Mouse (Mus musculus) kidney, postnatal 25 days (tissue): Measurements from ENCODE around the gene Tex33.
"Not testable (repeated sequence)": the region's sequence is repeated elsewhere in the genome, so short reads cannot be mapped to it uniquely, and the experiment has no call there.

Source experiments
- DNase-seq, 2 experiments: peaks; one replicate each; pipeline ENCODE4 v3.0.0; 2021; ENCODE audit warnings: mixed read lengths in 2 of 2

The Tex33 gene

DNA sequence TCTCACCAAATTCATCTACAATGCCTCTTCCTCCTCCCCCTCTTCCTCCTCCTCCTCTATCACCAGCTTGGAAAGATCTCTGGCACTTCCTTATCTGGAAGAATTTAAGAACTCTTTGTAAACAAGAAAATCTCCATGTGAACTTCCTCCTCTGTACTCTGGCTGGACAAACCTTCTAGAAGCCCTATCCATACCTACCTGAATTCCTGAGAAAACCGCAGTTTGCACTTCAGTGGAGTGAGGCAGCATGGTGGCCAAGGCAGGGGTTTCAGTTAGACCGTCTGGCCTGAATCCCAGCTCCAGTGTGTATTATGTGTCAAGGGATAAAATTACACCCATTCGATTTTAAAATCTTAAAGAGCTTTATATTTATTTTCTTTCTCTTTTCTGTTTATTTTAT lies 22.9 kb downstream of the Tex33 start:
- DNase-seq = no peak

DNA sequence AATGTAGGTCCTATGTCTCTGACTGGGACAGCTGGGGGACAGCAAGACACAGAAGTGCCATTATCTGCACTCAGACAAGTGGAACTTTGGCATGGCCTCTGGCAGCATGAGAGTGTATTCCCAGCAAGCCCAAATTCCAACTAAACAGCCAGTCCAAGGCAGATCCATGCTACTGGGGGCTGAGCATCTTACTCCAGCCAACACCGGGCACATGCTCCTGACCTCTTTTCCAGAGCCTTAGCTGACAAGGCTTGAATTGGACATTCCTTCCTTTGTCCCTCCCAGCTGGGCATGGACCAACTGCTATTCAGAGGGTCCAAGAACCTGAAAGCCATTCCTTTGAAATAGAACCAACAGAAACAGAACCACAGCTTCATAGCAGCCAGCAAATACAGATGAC lies 26.1 kb downstream of the Tex33 start:
- DNase-seq = no peak

DNA sequence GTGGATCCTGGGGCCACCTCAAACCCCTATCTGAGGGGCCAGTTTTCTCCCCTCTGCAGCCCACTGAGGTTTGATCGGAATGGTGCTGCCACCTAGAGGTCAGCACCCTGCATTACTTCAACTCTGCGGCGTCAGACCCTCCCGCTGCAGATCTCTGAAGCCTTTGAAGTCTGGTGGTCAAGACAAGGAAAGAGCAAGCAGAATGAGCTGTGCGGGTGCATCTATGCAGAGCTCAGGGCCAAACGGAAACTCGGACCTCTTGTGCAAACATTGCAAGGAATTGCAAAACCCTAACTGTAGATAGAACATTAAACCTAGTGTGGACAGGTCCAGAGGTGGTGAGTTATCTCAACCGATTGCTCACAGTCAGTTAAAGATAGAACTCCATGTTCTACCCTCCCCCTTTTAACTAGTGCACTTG lies 26.8 kb downstream of the Tex33 start:
- peak in 1 of 2 experiments; percentile 37 for DNase-seq

DNA sequence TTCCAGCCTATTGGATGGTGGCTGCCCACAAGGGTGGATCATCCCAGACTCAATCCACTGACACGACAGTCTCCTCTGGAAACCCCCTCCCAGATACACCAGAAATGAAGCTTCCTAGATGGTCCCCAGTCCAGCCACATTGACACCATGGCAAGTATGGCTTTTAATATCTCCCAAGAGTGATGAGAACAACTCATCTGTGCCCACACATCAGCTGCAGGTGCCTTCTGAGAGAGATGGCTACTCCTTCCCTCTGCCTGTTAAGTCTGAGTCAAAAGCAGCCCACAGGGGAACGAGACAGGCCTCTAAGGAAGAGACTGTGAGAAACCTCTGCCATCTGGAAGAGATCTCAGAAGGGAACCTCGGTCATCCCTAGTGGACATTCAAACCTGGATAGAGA lies 27.9 kb downstream of the Tex33 start:
- no peak for DNase-seq

DNA sequence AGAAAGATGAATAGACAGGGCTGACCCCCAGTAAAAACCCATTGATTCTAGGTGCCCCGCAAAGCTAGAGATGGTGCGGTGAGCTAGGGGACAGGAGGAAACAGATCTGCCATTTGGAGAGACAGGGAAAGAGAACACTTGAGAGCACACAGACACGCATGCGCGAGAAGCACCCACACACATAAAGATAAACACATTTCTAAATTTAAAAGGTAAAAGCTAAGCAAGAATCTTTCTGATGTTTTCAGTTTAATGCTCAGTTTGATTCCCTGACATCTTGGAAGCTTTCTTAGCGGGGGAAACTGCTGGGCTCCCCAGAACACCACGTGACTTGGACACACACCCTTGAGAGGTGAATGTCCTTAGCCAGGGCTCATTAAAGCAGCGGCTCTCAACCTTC lies 28.8 kb downstream of the Tex33 start:
- no peak for DNase-seq

DNA sequence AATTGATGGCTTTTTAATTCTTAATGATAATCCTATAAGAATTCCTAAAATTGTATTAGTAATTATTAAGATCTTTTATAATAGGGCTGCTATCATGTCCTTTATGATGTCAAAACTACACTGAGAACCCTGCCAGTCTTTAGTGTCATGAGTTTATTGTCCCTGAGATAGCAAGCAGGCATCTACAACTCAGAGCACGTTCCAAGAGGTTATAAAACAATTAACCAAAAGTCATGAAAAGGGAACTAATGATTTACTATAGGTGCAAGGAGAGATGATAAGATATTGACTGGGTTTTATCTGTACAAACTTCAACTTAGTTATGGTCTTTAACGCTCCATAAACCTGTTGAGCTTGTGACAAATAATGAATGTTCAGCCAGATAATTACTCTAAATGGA lies 29.8 kb downstream of the Tex33 start:
- DNase-seq = no peak

DNA sequence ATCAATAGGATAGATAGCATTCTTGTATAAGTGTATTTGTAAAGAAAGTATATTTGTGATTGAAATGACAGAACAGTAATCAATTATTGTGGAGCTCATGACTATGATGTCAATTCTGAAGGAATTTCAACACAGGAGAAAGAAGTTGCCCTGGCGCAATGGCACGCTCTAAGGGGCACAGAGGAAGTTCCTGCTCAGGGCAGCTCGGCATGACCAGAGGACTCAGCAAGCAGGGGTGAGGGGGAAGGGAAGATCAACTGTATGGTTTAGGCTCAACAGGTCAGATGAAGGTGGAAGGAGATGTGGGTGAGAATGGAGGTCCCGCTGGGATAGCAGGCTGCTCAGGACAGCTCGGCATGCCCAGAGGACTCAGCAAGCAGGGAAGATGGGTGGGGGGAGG lies 40.2 kb downstream of the Tex33 start:
- no peak for DNase-seq

DNA sequence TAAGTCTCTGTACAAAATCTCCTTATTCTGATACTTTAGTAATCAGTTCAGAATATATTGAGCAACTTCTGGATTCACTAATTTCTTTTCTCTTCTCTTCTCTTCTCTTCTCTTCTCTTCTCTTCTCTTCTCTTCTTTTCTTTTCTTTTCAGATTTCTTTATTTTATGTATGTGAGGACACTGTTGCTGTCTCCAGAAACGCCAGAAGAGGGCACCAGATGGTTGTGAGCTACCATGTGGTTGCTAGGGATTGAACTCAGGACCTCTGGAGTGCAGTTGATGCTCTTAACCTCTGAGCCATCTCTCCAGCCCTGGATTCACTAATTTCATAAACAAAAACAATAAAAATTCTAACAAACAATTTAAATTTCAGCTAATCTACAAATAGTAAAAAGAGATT lies 40.8 kb downstream of the Tex33 start:
- DNase-seq = peak; percentile 51 to 76

DNA sequence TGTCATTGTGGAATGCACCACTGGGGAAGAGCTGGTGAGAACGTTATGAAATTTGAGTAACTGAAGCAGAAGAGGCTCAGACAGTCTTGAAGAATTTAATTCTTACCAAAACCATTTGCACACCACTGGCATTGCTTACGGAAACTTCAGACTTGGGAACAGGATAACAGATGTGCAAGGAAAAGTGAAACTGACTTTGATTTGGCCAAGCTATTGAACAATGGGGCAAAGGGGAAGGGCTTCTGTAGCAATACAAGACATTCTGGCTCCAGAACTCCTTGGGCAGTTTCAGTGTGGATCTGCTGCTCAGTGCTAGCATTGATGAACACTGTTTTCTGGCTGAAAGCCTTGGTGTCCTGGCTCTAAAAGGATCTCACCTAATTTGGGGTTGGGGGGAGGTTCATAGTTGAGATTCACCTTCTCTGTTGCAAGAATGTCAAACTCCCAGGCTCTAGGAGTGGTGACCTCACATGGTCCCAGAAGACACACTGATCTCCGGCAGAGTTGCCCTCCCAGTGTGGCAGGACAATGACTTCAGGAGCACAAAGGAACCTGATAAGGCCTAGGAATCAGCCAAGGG lies 44.0 kb downstream of the Tex33 start:
- DNase-seq = no peak

DNA sequence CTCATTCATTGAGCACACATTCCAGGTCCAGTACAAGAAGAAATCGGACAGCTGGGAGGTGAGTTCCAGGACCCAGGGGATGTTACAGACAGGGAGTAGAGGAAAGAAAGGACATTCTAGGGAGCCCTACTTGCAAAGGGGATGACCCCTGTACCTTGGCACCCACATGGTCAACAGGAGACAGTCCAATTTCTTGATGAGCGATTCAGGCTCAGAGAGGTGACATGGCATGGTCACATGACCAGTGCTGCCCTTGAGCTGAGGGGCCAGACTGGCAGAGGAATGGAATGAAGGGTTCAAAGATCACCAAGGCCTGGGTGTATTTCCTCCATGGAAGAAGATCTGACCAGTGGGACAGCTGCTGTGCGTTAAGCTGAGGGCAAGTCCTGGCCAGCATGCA lies 51.1 kb downstream of the Tex33 start:
- DNase-seq = peak; percentile 47 to 79

DNA sequence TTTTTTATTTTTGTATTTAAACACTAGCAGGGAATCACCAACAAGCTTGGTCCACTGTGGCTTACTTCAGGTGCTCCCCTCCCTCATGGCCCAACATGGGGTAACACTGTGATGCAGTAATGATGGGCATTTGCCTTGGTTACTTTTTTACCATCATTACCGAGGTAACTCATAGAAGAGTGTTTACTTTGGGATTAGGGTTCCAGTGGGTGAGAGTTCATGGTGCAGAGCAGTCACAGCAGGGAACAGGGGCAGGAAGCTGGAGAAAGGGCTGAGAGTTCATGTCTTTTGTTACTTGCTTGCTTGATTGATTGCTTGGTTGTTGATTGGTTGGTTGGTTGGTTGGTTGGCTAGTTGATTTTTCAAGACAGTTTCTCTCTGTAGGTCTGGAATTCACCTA lies 52.0 kb downstream of the Tex33 start:
- DNase-seq = no peak

DNA sequence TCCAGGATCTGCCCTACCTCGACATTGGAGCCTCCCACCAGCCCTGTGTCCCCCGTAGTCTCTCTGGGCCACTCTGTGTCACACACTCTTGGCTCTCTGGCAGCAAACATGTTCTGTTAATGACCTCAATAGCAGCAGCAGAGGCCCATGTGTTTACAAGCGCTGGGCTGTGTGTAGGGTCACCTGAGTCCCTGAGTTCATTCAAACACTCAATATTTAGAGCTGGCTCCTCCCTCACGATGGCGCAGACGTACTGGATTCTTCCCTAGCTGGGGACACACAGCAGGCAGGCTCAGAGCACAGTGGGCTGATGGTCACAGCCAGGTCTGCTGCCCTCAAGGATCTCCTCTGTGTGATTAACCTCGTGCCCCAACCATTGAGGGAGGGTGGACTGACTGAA lies 54.8 kb downstream of the Tex33 start:
- DNase-seq = not testable (repeated sequence)

DNA sequence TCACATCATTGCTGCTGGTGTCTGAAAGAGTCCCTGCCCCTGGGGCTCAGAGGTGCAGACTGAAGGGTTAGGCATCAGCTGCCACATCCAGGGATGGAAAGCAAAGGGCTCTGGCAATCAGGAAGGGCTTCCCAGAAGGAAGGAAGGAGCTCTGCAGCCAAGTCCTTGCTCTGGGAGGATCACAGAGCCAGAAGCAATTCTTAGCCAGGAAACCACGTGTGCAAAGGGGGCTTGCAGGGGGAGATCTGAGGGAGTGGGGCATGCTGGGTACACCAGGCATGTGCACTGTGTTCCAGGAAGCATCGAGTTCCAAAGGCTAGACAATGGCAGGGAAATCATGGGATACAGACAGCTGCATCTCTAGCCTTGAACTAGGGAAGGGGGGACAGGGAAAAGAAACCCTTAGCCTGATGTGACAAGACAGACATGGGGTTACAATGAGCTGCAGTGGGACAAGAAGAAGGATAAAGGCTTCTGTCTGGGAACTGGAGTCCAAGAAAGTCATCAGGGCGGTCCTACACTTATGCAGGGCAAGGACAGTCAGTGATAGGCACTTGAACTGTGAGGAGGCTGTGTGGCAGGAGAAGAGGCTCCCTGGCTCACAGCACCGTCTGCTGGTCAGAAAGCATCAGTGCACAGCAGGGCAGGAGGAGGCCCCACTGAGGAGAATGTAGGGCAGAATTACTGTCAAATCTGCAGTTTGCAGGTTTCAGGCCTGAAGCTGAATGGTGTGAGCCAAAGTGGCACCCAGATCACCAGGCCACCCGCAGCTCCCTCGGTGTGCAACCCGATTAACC lies 55.9 kb downstream of the Tex33 start:
- DNase-seq = peak; percentile 46 to 60

DNA sequence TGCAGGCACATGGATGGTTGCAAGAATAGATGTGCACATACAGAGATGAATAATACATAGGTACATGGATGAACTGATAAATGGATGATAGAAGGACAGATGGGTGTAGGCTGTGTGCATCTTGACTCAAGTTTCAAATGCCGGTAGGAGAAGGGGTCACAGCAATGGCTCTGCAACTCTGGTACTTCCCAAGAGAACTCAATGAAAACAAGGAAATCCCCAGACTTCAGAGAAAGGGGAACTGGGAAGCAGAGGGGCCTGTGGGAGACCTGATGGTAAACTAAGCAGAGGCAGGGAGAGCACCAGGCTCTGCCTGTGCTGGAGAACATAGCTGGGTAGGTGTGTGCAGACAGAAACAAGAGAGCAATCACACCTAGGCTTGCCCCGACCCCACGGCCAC lies 61.3 kb downstream of the Tex33 start:
- DNase-seq = no peak

DNA sequence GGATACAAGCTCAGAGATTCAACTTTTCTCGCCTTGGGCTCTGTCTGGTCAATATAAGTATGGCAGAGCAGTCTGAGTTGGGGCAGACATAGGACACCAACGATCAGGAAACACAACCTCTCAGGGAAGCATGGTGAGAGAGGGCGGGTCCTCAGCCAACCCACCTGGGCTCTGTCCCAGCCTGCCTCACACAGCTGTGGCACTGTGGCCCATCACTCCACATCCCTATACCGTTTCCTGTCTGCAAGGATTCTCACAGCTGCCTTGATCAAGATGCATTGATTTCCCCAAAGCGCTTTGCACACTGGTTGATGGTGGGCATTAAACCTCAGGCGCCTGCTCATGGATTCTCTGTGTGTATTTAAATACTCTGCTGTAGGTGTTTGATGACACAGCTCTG lies 62.7 kb downstream of the Tex33 start:
- DNase-seq = no peak

DNA sequence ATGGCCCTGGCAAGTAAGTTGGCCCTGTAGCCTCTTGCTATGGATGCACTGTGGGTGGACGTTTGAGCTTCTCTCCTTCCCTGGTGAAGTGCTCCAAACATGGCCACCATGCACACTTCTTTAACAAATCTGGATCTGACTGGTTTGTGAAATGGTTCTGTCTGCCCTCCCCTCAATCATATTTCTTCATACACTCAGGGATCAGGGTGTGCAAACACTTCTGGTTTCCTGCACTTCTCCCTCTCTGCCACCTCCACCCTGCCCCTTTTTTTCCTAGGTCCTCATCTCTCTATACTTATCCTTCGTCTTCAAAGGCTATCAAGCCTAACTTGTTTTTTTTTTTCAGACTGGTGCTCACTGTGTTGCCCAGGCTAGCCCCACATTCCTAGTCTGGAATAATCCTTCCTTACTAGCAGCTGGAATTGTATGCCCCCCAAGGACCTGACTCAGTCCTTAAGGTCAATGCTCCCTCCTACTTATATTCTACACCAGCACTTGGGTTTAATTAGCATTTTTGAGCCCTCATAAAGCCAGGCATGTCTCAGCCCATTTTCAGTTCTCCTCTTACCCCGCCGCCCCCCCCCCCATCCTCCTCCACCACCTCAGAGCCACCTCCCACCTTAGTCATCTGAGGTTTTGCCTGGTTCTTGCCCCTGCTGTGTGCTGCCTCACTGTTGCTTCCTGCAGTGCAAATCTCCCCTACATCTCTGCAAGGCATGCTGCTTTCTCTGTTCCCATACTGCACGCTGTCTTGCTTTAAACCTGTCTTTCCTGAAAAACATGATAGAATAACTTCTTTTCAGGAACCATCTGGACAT lies 64.0 kb downstream of the Tex33 start:
- no peak for DNase-seq

DNA sequence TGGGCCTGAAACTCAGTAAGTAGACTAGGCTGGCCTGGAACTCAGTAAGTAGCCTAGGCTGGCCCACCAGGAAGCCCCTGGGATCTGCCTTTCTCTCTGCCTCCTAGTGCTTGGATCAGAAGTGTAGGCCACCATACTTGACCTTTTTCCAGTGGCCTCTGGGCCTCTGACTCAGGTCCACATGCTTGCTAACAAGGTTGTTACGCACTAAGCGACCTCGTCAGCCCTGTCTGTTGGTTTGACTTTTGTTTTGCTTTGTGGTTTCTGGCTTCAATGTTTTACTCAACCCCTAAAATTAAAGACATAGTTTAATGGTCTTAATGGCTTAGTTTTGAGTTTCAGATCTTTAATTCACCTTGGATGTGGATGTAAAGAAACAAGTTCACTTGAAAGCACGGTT lies 65.0 kb downstream of the Tex33 start:
- no peak for DNase-seq

DNA sequence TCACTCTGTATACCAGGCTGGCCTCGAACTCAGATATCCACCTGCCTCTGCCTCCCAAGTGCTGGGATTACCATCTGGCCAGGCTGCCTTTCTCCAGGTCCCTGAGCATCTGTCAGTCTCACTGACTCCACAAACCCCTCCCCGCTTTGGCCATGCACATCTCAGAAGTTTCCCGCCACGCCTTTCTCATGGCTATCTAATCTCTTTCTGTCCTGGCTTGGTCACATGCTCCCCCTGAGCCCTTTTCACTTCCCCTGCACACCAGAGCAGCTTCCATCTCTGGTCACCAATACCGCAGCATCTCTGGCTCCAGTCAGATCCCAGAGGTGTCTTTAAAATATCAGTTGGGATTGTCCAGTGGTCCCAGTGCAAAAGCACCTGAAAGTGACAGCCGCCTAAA lies 65.7 kb downstream of the Tex33 start:
- not testable (repeated sequence) for DNase-seq

DNA sequence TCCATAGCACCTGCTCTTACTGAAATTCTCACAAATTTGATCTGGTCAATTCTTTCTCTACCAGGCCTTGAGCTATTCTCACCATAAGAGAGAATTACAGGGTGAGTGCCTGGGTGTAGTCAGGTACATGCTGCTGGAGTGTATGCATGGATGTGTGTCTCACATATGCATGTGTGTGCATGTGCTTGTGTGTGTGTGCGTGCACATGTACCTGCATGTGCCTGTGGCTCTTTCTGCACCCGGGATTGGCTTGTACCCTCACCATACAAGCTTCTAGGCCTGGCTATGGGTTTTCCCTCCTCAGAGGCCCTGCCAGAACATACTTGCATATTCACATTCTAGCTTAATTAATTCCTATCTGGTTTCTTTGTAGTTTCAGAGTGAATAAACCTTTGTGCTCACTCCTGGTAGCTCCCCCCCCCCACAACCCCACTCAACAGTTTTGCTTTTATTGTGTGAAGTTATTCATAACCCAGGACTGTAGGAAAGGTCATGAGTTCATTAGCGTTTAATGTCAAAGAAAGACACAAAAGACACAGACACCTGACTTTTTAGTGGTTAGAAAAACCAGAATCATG lies 67.1 kb downstream of the Tex33 start:
- DNase-seq = no peak
